Mouse (Mus musculus) thymus, adult 2 months (tissue): ENCODE results near the gene Clhc1. TPM values are rescaled to one million over a fixed set of nuclear protein-coding genes. Genes with fewer than 3 reads are reported as not detected.

Experiments used
- DNase-seq: peaks from one replicate; pipeline ENCODE4 v3.0.0; 2021
- H3K27ac ChIP-seq: fragments of 200-500 bp; 2 replicates; pipeline ENCODE4 v1.5.1; 2012; ENCODE audit warnings: low read length, control low read depth; ENCODE audit not compliant: control insufficient read depth, insufficient read depth
- H3K27me3 ChIP-seq: fragments of 200-500 bp; 2 replicates; pipeline ENCODE4 v1.6.1; 2012; ENCODE audit warnings: mild to moderate bottlenecking, low read length, moderate library complexity, mixed read lengths; ENCODE audit not compliant: control insufficient read depth, insufficient read depth
- H3K36me3 ChIP-seq: fragments of 200-500 bp; 2 replicates; pipeline ENCODE4 v1.6.1; 2012; ENCODE audit warnings: mild to moderate bottlenecking, low read length, moderate library complexity; ENCODE audit not compliant: control insufficient read depth, insufficient read depth
- H3K4me1 ChIP-seq: fragments of 200-500 bp; replicated peaks from 2 replicates; pipeline ENCODE4 v1.6.1; 2012; ENCODE audit warnings: low read length; ENCODE audit not compliant: control insufficient read depth, insufficient read depth
- H3K4me3 ChIP-seq: fragments of 200-500 bp; 2 replicates; pipeline ENCODE4 v1.5.1; 2012; ENCODE audit warnings: mild to moderate bottlenecking, low read length, control low read depth, moderate library complexity; ENCODE audit not compliant: control insufficient read depth, insufficient read depth
- CTCF ChIP-seq: fragments of 200-500 bp; IDR thresholded peaks from 2 replicates; pipeline ENCODE4 v1.5.1; 2012; ENCODE audit warnings: mild to moderate bottlenecking, control low read depth, low read length, moderate library complexity, borderline replicate concordance; ENCODE audit not compliant: control insufficient read depth, poor library complexity, insufficient read depth; ENCODE audit errors: extremely low read depth
- POLR2A ChIP-seq: fragments of 200-500 bp; IDR thresholded peaks from 2 replicates; pipeline ENCODE4 v1.6.1; 2012; ENCODE audit warnings: mild to moderate bottlenecking, low read length, control low read depth, moderate library complexity; ENCODE audit not compliant: control insufficient read depth, poor library complexity, insufficient read depth; ENCODE audit errors: extremely low read depth
- WGBS: fragments of 180-500 bp; shearing (Covaris S2); methylation state at CpG from one replicate; pipeline ENCODE4 v1.1.7; 2018; 5-methylcytosine and 5-hydroxymethylcytosine counted together
- polyA plus RNA-seq: library from polyadenylated mRNA; depleted of rRNA; stranded (reverse); fragments of >200 nt; gene quantifications from 2 replicates; pipeline ENCODE4 v1.2.3, GENCODE M21; 2012

The Clhc1 gene
- polyA plus RNA-seq, 1 experiment: not detected

GRCm38 (mm10) chr11:29563406-29563805 is 15.7 kb downstream of the Clhc1 start:
- TF ChIP-seq POLR2A (no peak), CTCF (no peak)
- no peak for DNase-seq
- Histone ChIP-seq H3K4me3 (no peak overlapping the region), H3K27ac (no peak overlapping the region), H3K4me1 (no peaks in the 10 kb centered on the region), H3K27me3 (no peaks in the 10 kb centered on the region), H3K36me3 (no peaks in the 10 kb centered on the region)
- 97% methylated on average over 2 of the region's 2 CpGs for WGBS

- no peaks in the 10 kb centered on the region for H3K4me1 ChIP-seq
- TF ChIP-seq CTCF (no peak), POLR2A (no peak)
- WGBS: 75% methylated on average over 3 of the region's 3 CpGs
- no peak overlapping the region for H3K4me3 ChIP-seq
- no peaks in the 10 kb centered on the region for H3K27me3 ChIP-seq
- H3K36me3 ChIP-seq: no peaks in the 10 kb centered on the region
- no peak overlapping the region for H3K27ac ChIP-seq
- DNase-seq: no peak
Measured at GRCm38 (mm10) chr11:29571536-29571935, 23.8 kb downstream of the Clhc1 start.

- Histone ChIP-seq H3K36me3 (no peaks in the 10 kb centered on the region), H3K4me1 (no peaks in the 10 kb centered on the region), H3K27ac (no peak overlapping the region), H3K4me3 (no peak overlapping the region), H3K27me3 (no peaks in the 10 kb centered on the region)
- 90% methylated on average over 2 of the region's 2 CpGs for WGBS
- no peak for DNase-seq
- TF ChIP-seq POLR2A (no peak), CTCF (no peak)
Measured at GRCm38 (mm10) chr11:29572656-29573055, 24.9 kb downstream of the Clhc1 start.

GRCm38 (mm10) chr11:29579610-29580009 is 31.9 kb downstream of the Clhc1 start:
- peak; percentile 5 for DNase-seq
- H3K27ac ChIP-seq: no peak overlapping the region
- H3K4me3 ChIP-seq: no peak overlapping the region
- no peaks in the 10 kb centered on the region for H3K36me3 ChIP-seq
- TF ChIP-seq POLR2A: no peak
- TF ChIP-seq CTCF: no peak
- H3K27me3 ChIP-seq: no peaks in the 10 kb centered on the region
- no peaks in the 10 kb centered on the region for H3K4me1 ChIP-seq

- Histone ChIP-seq H3K27me3 (no peaks in the 10 kb centered on the region), H3K27ac (no peak overlapping the region), H3K4me1 (no peaks in the 10 kb centered on the region), H3K36me3 (no peaks in the 10 kb centered on the region), H3K4me3 (no peak overlapping the region)
- DNase-seq: no peak
- no peak for TF ChIP-seq POLR2A
- TF ChIP-seq CTCF: no peak
Measured at GRCm38 (mm10) chr11:29595217-29595616, 47.5 kb downstream of the Clhc1 start.

GRCm38 (mm10) chr11:29597159-29597558 is 49.4 kb downstream of the Clhc1 start:
- no peak for TF ChIP-seq CTCF
- no peak for TF ChIP-seq POLR2A
- no peaks in the 10 kb centered on the region for H3K27me3 ChIP-seq
- no peaks in the 10 kb centered on the region for H3K36me3 ChIP-seq
- H3K4me3 ChIP-seq: no peak overlapping the region
- no peaks in the 10 kb centered on the region for H3K4me1 ChIP-seq
- DNase-seq: no peak
- H3K27ac ChIP-seq: no peak overlapping the region

- no peak overlapping the region for H3K4me3 ChIP-seq
Measured at GRCm38 (mm10) chr11:29599000-29599399, 51.2 kb downstream of the Clhc1 start.

More at GRCm38 (mm10) chr11:29599000-29599399, 51.2 kb downstream of the Clhc1 start:
- Histone ChIP-seq H3K4me1 (no peaks in the 10 kb centered on the region), H3K27me3 (no peaks in the 10 kb centered on the region), H3K27ac (no peak overlapping the region), H3K36me3 (no peaks in the 10 kb centered on the region)
- no peak for DNase-seq
- TF ChIP-seq POLR2A (no peak), CTCF (no peak)
